Mouse (Mus musculus): Measurements from ENCODE around the gene Efcab7.

The Efcab7 gene

GRCm38 (mm10) chr4:99829094-99830073 is at the start of gene Efcab7:
Gene Efcab7 (plus strand): TSS chr4:99829198.
- DNase-seq = peak; percentile 88

GRCm38 (mm10) chr4:99792365-99792764 is 36.6 kb upstream of the Efcab7 start:
- DNase-seq = no peak

- DNase-seq = no peak
Observed at GRCm38 (mm10) chr4:99816697-99817460, 12.1 kb upstream of the Efcab7 start.

DNA sequence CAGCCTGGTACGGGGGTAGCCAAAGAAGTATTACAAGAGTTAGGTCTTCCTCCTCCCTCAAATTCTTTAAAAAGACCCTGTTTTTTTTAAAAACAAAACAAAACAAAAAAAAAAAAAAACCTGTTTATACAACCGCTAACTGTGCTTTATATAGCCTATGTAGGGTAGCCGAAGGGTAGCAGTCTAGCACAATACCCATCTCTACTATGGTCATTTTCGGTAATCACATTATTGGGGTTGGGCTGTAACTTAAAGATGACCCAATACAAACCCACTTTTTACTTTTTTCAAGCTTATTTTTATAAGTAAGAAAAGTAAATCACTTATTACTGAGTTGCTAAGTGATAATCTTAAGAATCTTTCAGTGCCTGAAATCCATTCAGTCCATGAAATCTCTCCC is 661 bp upstream of the Efcab7 start:
- DNase-seq = no peak

- DNase-seq = no peak
Observed at GRCm38 (mm10) chr4:99828739-99829093, 282 bp upstream of the Efcab7 start.

GRCm38 (mm10) chr4:99881882-99882281 is 52.9 kb downstream of the Efcab7 start:
- DNase-seq = peak; percentile 26

- no peak for DNase-seq
Observed at GRCm38 (mm10) chr4:99882405-99882804, 53.4 kb downstream of the Efcab7 start.

DNA sequence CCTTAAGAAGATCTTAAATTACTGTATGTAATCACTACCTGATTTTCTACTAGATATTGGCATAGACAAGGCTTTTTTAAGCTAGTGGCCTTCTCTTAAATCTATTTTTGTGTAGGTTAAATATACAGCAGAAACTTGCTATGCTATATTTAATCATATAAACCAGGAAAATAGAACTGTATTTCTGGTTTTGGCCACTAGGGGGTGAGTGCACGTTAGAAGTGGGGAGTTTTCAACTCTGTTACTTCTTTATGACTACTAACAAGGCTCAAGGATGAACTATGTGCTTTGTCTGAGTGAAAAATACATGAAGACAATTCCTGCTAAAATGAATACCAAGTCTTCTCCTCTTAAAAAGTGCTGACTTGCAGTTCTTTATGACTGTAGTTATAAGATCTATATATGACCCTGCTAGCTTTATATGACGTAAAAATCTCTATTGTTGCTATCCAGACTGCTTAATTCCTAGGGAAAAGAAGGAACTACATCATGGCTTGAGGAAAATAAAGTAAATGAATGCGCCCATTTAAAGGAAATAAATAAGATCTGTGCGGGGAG is 85.0 kb downstream of the Efcab7 start:
- no peak for DNase-seq

- no peak for DNase-seq
Observed at GRCm38 (mm10) chr4:99926380-99926779, 97.4 kb downstream of the Efcab7 start.

GRCm38 (mm10) chr4:99928521-99928920 is 99.5 kb downstream of the Efcab7 start:
- no peak for DNase-seq

GRCm38 (mm10) chr4:99929149-99929612 is 100.2 kb downstream of the Efcab7 start, which contains the start of gene Pgm1:
Gene Pgm1 (plus strand): TSS chr4:99929414.
- peak; percentile 84 for DNase-seq

- DNase-seq = peak; percentile 80
Observed at GRCm38 (mm10) chr4:99929613-99930517, 100.9 kb downstream of the Efcab7 start, which contains the start of gene Itgb3bp. Gene Itgb3bp (minus strand): TSS chr4:99929813.

DNA sequence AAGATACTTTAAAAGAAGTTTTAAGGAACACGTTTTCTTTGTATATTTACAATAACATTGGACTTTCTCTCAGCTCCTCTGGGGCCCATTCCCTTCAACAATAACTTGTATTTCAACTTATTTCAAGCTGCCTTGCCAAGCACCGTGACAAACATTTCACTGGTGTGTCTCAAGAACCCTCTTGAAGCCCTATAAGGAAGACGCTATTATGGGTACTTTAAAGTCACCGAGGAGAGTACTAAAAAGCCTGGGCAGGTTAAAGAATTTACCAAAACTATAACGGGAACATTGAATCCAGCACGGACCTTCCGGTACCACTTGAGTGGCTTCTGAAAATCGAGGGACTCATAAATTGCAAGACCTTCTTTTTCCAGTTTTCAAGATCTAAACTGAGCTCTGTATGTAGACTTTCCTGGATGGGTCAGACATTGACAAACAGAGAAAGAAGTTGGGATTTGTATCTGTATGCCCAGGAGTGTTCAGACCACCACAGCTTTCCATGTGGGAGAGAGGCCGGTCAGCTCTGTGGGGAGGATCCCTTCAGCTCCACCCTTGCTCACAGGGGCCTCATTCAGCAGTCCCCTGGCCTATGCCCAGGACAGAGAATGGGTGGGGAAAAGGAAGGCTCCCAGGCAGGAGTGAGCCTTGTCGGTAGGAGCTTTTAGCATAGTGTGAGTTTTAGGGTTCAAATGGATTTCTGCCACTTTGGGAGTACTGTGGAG is 101.7 kb downstream of the Efcab7 start:
- DNase-seq = peak; percentile 18

DNA sequence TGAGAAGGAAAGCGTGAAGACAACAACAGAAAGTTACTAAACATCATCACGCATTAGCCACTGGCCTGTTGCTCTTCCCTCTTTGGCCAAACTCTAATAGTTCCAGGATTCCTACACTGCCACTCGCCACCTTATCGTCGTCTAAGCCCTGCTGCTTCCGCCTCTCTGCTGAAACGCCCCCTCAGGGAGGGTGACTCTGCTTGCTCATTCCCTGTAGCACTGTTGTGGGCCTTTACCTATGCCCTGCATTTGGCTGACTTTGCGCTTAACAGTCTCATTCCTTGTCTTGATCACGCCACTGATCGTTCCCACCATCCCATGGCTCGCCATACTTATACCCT is 102.2 kb downstream of the Efcab7 start:
- no peak for DNase-seq

DNA sequence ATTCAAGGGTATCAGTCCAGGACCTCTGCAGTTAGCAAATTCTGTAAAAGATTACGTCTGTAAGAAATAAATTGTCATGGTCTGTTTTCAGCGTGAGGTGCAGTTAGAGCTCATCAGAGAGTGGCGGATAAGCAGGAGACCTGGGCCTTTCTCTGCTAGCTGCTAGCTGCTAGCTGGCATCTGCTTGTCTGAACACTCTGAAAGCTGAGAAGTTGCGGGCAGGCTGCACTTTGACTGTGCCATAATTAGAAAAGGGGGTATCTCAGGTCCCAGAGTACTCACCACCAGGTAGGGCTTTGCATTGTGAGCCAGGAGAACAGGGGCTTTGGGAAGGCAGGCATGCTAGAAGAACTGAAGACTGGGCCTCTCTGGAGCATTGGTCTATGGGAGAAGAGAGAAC is 102.8 kb downstream of the Efcab7 start:
- DNase-seq = no peak

- DNase-seq = no peak
Observed at GRCm38 (mm10) chr4:99934859-99935258, 105.9 kb downstream of the Efcab7 start.

GRCm38 (mm10) chr4:99936278-99936677 is 107.3 kb downstream of the Efcab7 start:
- no peak for DNase-seq

DNA sequence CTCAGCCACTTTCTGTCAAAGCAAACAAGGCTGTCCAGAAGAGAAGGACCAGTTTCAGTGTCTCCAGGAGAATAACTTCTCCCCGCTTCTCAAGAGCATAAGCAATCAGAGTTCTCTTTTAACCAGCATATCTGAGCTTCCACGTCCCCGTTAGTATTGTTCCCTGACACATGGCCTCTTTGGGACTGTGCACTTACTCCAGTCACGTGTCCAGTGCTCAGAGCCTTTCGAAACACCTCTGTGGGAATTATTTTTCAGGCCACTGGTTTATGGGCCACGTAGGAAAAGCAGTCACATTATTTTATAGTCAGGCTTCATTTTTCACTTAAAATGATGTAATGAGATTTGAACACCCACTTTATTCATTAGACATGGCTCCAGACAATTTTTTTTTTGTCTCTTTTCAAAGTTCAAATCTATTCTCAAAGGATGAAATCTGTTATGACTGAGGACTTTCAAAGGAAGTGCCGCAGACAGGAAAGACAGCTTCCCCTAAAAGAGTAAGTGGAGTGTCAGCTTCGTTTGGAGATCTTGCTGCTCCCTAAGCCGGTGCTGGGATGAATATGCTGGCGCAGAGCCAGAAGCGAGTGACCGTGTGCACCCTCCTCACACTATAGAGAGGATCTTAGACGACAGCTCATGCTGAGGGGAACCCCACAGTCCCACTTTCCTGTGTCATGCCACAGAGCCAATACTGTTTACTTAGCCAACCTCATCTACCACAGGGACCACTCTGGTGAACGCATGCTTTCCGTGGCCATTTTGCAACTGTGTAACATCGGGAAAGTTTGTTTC is 110.9 kb downstream of the Efcab7 start:
- DNase-seq = no peak

GRCm38 (mm10) chr4:99941655-99942414 is 112.8 kb downstream of the Efcab7 start:
- no peak for DNase-seq

DNA sequence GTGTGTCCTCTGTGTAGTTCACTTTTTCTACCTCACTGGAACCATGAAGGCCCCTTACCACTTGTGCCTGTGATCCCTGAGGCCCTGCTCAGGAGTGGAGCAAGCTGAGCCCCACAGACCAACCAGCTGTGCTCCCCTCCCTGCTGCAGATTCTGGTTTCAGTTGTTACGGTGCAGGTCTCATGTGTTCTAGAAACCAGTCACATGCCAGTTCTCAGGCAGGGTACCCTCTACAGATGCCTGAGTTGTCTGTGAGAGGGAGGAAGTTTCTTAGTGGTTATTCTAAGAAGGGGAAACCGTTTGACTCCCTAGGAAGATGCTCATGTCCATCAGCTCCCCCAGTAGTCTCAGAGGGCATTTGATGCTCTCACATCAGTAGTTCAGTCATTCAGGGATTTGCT is 115.6 kb downstream of the Efcab7 start:
- no peak for DNase-seq

All from right cerebral cortex, adult 18-20 months (tissue).